Mouse (Mus musculus): ENCODE measurements around the gene Miga1. TPM values are rescaled to one million over a fixed set of nuclear protein-coding genes. Genes with fewer than 3 reads are reported as not detected.

The Miga1 gene
- polyA plus RNA-seq, 1 experiment: 6.7 TPM

DNA sequence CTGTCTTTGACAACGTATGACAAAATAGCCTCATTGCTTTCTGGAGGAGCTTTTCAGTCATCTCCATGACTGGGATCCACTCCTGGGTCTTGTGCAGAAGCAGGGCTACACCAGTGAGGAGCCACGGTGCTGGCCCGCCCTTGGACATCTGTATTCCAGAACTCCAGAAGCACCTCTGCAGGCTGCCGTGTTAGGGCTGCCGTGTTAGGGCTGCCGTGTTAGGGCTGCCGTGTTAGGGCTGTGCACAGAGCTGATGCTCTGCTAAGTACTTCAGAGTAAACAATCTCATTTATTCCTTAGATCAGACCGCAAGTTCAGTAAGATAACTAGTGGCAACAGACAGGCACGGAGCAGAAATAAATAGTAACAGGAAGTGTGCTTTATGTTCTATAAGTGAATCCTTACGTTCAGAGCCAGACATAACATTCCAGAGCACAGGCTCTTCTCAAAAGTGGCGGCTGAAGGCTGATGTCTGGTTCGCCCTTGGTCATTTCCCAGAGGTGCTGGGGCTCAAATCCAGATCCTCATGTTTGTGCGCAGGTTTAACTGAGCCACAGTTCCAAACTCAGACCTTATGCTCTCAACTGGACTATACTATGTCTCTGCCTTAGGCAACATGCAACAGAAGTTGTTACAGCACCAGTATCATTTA lies 46.6 kb downstream of the Miga1 start:
- H3K27ac ChIP-seq (ENCODE audit: insufficient read depth, low read depth, low read length): no peak overlapping the region
- no peaks in the 10 kb centered on the region for H3K27me3 ChIP-seq (ENCODE audit: control insufficient read depth, insufficient read depth, low read length)
- WGBS: 79% methylated on average over 13 of the region's 13 CpGs
- H3K4me3 ChIP-seq (ENCODE audit: low read depth, low read length): no peak overlapping the region
- no peaks in the 10 kb centered on the region for H3K4me1 ChIP-seq (ENCODE audit: control insufficient read depth, insufficient read depth, insufficient read length, low read length)
- no peak for TF ChIP-seq CTCF (IDR thresholded peaks at IDR 0.05; ENCODE audit: extremely low read depth, insufficient read length, insufficient replicate concordance, low read depth, low read length)
- TF ChIP-seq POLR2A (IDR thresholded peaks at IDR 0.05; ENCODE audit: low read depth, low read length): no peak
- no peaks in the 10 kb centered on the region; the same call in none of the 2 replicates for H3K36me3 ChIP-seq (ENCODE audit: control insufficient read depth, insufficient read depth, low read length)

DNA sequence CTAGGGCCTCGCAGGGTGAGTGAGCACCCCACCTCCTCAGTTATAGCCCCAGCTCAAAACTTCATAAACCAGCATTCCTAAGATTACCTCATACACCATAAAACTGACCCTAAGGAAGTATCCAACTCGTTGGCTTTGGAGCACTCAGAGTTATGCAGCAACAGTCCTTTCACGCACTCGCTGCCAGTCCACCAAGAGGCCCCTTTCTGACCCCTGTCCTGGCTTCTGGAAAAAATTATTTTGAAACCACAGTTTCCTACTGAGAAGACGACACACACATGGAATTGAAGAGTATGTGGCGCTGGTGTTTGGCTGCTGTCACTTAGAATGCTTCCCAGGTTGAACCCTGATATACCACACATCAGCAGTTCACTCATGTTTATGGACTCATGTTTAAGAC lies 48.3 kb downstream of the Miga1 start:
- Histone ChIP-seq H3K4me3 (ENCODE audit: low read depth, low read length) (no peak overlapping the region), H3K27me3 (ENCODE audit: control insufficient read depth, insufficient read depth, low read length) (no peaks in the 10 kb centered on the region), H3K36me3 (ENCODE audit: control insufficient read depth, insufficient read depth, low read length) (no peaks in the 10 kb centered on the region; the same call in none of the 2 replicates), H3K27ac (ENCODE audit: insufficient read depth, low read depth, low read length) (no peak overlapping the region), H3K4me1 (ENCODE audit: control insufficient read depth, insufficient read depth, insufficient read length, low read length) (no peaks in the 10 kb centered on the region)
- no peak for TF ChIP-seq CTCF (IDR thresholded peaks at IDR 0.05; ENCODE audit: extremely low read depth, insufficient read length, insufficient replicate concordance, low read depth, low read length)
- TF ChIP-seq POLR2A (IDR thresholded peaks at IDR 0.05; ENCODE audit: low read depth, low read length): no peak
- WGBS: 80% methylated on average over 6 of the region's 6 CpGs

GRCm38 (mm10) chr3:152290175-152290798 lies 49.9 kb downstream of the Miga1 start:
- Histone ChIP-seq H3K4me1 (ENCODE audit: control insufficient read depth, insufficient read depth, insufficient read length, low read length) (no peaks in the 10 kb centered on the region), H3K36me3 (ENCODE audit: control insufficient read depth, insufficient read depth, low read length) (peaks cover 3% of the 10 kb centered on the region), H3K27me3 (ENCODE audit: control insufficient read depth, insufficient read depth, low read length) (no peaks in the 10 kb centered on the region), H3K4me3 (ENCODE audit: low read depth, low read length) (no peak overlapping the region), H3K27ac (ENCODE audit: insufficient read depth, low read depth, low read length) (no peak overlapping the region)
- TF ChIP-seq POLR2A (IDR thresholded peaks at IDR 0.05; ENCODE audit: low read depth, low read length) (no peak), CTCF (IDR thresholded peaks at IDR 0.05; ENCODE audit: extremely low read depth, insufficient read length, insufficient replicate concordance, low read depth, low read length) (no peak)
- WGBS: 94% methylated on average over 17 of the region's 17 CpGs

DNA sequence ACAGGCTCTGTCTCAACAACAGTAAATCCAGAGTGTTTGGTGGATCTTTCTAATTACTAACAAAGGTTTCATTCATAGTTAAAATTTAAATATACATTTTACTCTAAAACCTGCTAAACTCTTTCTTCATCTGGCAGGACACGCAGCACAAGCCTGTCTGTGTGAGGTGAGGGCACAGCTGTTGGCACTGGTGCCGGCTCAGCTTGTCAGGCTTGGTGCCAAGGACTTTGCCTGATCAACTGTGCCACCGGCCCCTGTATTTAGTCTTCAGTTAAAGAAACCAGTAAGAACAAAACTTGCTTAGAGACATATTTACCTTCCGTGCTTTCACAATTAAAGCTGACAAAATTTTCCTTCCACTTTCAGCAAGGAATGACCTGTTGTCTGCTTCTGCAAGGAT lies 51.5 kb downstream of the Miga1 start:
- H3K4me3 ChIP-seq (ENCODE audit: low read depth, low read length): no peak overlapping the region
- TF ChIP-seq POLR2A (IDR thresholded peaks at IDR 0.05; ENCODE audit: low read depth, low read length): no peak
- no peak for TF ChIP-seq CTCF (IDR thresholded peaks at IDR 0.05; ENCODE audit: extremely low read depth, insufficient read length, insufficient replicate concordance, low read depth, low read length)
- no peaks in the 10 kb centered on the region for H3K27me3 ChIP-seq (ENCODE audit: control insufficient read depth, insufficient read depth, low read length)
- WGBS: 59% methylated on average over 4 of the region's 4 CpGs
- no peak overlapping the region for H3K27ac ChIP-seq (ENCODE audit: insufficient read depth, low read depth, low read length)
- no peaks in the 10 kb centered on the region for H3K4me1 ChIP-seq (ENCODE audit: control insufficient read depth, insufficient read depth, insufficient read length, low read length)
- peaks cover 3% of the 10 kb centered on the region for H3K36me3 ChIP-seq (ENCODE audit: control insufficient read depth, insufficient read depth, low read length)

DNA sequence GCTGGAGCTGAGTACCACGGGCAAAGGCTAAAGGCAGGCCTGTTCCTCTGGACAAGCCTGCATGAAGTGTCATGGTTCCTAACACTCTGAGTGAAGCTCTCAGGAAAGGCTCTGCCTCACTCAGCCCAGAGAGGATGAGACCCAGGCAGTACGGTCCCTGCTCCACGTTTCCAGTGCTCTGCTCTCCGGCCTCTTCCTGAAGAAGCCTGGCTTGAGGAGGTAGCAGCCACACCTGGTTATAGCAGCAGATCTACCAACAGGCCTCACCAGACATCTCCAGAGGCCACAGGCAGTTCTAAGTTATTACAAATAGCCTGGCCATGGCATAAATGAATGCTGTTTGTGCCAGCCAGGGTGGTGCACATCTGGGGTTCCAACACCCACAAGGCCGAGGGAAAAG lies 51.9 kb downstream of the Miga1 start:
- Histone ChIP-seq H3K4me3 (ENCODE audit: low read depth, low read length) (no peak overlapping the region), H3K27me3 (ENCODE audit: control insufficient read depth, insufficient read depth, low read length) (no peaks in the 10 kb centered on the region), H3K27ac (ENCODE audit: insufficient read depth, low read depth, low read length) (no peak overlapping the region), H3K36me3 (ENCODE audit: control insufficient read depth, insufficient read depth, low read length) (peaks cover 6% of the 10 kb centered on the region), H3K4me1 (ENCODE audit: control insufficient read depth, insufficient read depth, insufficient read length, low read length) (no peaks in the 10 kb centered on the region)
- TF ChIP-seq POLR2A (IDR thresholded peaks at IDR 0.05; ENCODE audit: low read depth, low read length) (no peak), CTCF (IDR thresholded peaks at IDR 0.05; ENCODE audit: extremely low read depth, insufficient read length, insufficient replicate concordance, low read depth, low read length) (no peak)
- WGBS: 88% methylated on average over 5 of the region's 5 CpGs

DNA sequence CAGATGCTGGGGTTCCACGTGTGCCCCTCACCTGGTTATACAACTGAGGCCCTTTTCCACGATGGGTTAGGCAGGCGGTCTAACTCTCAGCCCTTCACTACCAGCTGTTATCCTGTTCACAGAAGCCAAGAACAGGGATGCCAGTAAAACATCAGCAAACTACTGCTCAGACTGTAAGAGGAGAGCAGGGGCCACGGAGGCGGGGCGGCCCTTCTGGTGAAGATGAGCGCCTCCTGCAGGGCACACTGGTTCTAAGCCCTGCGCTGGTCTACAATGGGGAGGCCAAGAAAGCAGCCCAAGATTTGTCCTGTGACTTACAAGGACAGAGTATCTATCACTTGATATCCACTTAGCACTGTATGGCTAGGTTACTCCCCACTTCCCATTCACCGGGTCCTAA lies 52.4 kb downstream of the Miga1 start:
- TF ChIP-seq CTCF (IDR thresholded peaks at IDR 0.05; ENCODE audit: extremely low read depth, insufficient read length, insufficient replicate concordance, low read depth, low read length) (no peak), POLR2A (IDR thresholded peaks at IDR 0.05; ENCODE audit: low read depth, low read length) (no peak)
- WGBS: 87% methylated on average over 9 of the region's 9 CpGs
- Histone ChIP-seq H3K4me3 (ENCODE audit: low read depth, low read length) (no peak overlapping the region), H3K4me1 (ENCODE audit: control insufficient read depth, insufficient read depth, insufficient read length, low read length) (no peaks in the 10 kb centered on the region), H3K36me3 (ENCODE audit: control insufficient read depth, insufficient read depth, low read length) (peaks cover 6% of the 10 kb centered on the region), H3K27me3 (ENCODE audit: control insufficient read depth, insufficient read depth, low read length) (no peaks in the 10 kb centered on the region), H3K27ac (ENCODE audit: insufficient read depth, low read depth, low read length) (no peak overlapping the region)

GRCm38 (mm10) chr3:152284759-152285158 lies 55.4 kb downstream of the Miga1 start:
- WGBS: 94% methylated on average over 5 of the region's 5 CpGs
- TF ChIP-seq POLR2A (IDR thresholded peaks at IDR 0.05; ENCODE audit: low read depth, low read length): no peak
- no peak for TF ChIP-seq CTCF (IDR thresholded peaks at IDR 0.05; ENCODE audit: extremely low read depth, insufficient read length, insufficient replicate concordance, low read depth, low read length)
- H3K4me3 ChIP-seq (ENCODE audit: low read depth, low read length): no peak overlapping the region
- H3K4me1 ChIP-seq (ENCODE audit: control insufficient read depth, insufficient read depth, insufficient read length, low read length): no peaks in the 10 kb centered on the region
- peaks cover 9% of the 10 kb centered on the region for H3K36me3 ChIP-seq (ENCODE audit: control insufficient read depth, insufficient read depth, low read length)
- no peak overlapping the region for H3K27ac ChIP-seq (ENCODE audit: insufficient read depth, low read depth, low read length)
- no peaks in the 10 kb centered on the region for H3K27me3 ChIP-seq (ENCODE audit: control insufficient read depth, insufficient read depth, low read length)
